Mouse (Mus musculus) MEL (cell line): ENCODE measurements around the gene Rcc1l. TPM values are rescaled to one million over a fixed set of nuclear protein-coding genes. Genes with fewer than 3 reads are reported as not detected.

ENCODE experiments used
- DNase-seq: peaks from one replicate; pipeline ENCODE4 v3.0.0; 2011; ENCODE audit warnings: low read depth, low spot score
- H3K27ac ChIP-seq: 2 replicates; pipeline ENCODE4 v1.5.1; 2012; ENCODE audit warnings: low read depth, mild to moderate bottlenecking, control low read depth, low read length, moderate library complexity; ENCODE audit not compliant: control insufficient read depth
- H3K27me3 ChIP-seq, 2 experiments: fragments of 150-350 bp in 1 of 2; sonication (generic) in 1 of 2; 2 replicates each; pipeline ENCODE4 v1.6.1; 2012; ENCODE audit warnings: low read length in 2 of 2, mild to moderate bottlenecking in 2 of 2, improper control_type of control experiment in 1 of 2, moderate library complexity in 1 of 2; ENCODE audit not compliant: insufficient read depth in 2 of 2, control insufficient read depth in 1 of 2
- H3K36me3 ChIP-seq, 2 experiments: 2 replicates each; pipeline ENCODE4 v1.6.1; 2012 to 2014; ENCODE audit warnings: low read length in 2 of 2, improper control_type of control experiment in 1 of 2, inconsistent platforms in 1 of 2, mild to moderate bottlenecking in 1 of 2; ENCODE audit not compliant: insufficient read depth in 2 of 2, control insufficient read depth in 1 of 2
- H3K4me1 ChIP-seq, 2 experiments: fragments of 150-350 bp in 1 of 2; sonication (generic) in 1 of 2; 2 replicates each; pipeline ENCODE4 v1.6.1; 2012; ENCODE audit warnings: low read length in 2 of 2, improper control_type of control experiment in 1 of 2, mild to moderate bottlenecking in 1 of 2; ENCODE audit not compliant: insufficient read depth in 2 of 2, control insufficient read depth in 1 of 2
- H3K4me3 ChIP-seq, 2 experiments: fragments of 150-350 bp in 1 of 2; sonication (generic) in 1 of 2; 2 replicates each; pipeline ENCODE4 v1.5.1; 2012; ENCODE audit warnings: low read depth in 2 of 2, low read length in 2 of 2, mild to moderate bottlenecking in 2 of 2, moderate library complexity in 2 of 2, control low read depth in 1 of 2, improper control_type of control experiment in 1 of 2; ENCODE audit not compliant: control insufficient read depth in 1 of 2, insufficient read depth in 1 of 2
- H3K79me2 ChIP-seq: 2 replicates; pipeline ENCODE4 v1.6.1; 2012; ENCODE audit warnings: mild to moderate bottlenecking, low read length, moderate library complexity; ENCODE audit not compliant: control insufficient read depth, poor library complexity, insufficient read depth
- H3K9ac ChIP-seq: 2 replicates; pipeline ENCODE4 v1.6.1; 2012; ENCODE audit warnings: low read depth, mild to moderate bottlenecking, control low read depth, low read length, moderate library complexity; ENCODE audit not compliant: control insufficient read depth, poor library complexity, severe bottlenecking
- H3K9me3 ChIP-seq: fragments of 150-350 bp; sonication (generic); replicated peaks from 2 replicates; pipeline ENCODE4 v1.6.1; 2012; ENCODE audit warnings: mild to moderate bottlenecking, low read length, improper control_type of control experiment, moderate library complexity; ENCODE audit not compliant: insufficient read depth
- BHLHE40 ChIP-seq: IDR thresholded peaks from 2 replicates; pipeline ENCODE4 v1.6.1; 2012; ENCODE audit warnings: low read depth, mild to moderate bottlenecking, inconsistent platforms, low read length, improper control_type of control experiment, borderline replicate concordance
- CHD1 ChIP-seq: IDR thresholded peaks from 2 replicates; pipeline ENCODE4 v1.6.1; 2012; ENCODE audit warnings: low read depth, mild to moderate bottlenecking, inconsistent platforms, low read length, improper control_type of control experiment
- CHD2 ChIP-seq: IDR thresholded peaks from 2 replicates; pipeline ENCODE4 v1.6.1; 2011; ENCODE audit warnings: low read length, improper control_type of control experiment
- E2F4 ChIP-seq: IDR thresholded peaks from 2 replicates; pipeline ENCODE4 v1.6.1; 2011; ENCODE audit warnings: low read depth, low read length, improper control_type of control experiment, borderline replicate concordance
- ELF1 ChIP-seq: IDR thresholded peaks from 2 replicates; pipeline ENCODE4 v1.6.1; 2014; ENCODE audit warnings: low read depth, mild to moderate bottlenecking, inconsistent platforms, low read length, improper control_type of control experiment, moderate library complexity
- EP300 ChIP-seq, 2 experiments: IDR thresholded peaks; 2 replicates each; pipeline ENCODE4 v1.6.1; 2011; ENCODE audit warnings: improper control_type of control experiment in 2 of 2, low read length in 2 of 2, low read depth in 1 of 2, mild to moderate bottlenecking in 1 of 2
- GABPA ChIP-seq: IDR thresholded peaks from 2 replicates; pipeline ENCODE4 v1.6.1; 2012; ENCODE audit warnings: low read depth, mild to moderate bottlenecking, inconsistent platforms, low read length, improper control_type of control experiment, moderate library complexity
- HCFC1 ChIP-seq: IDR thresholded peaks from 2 replicates; pipeline ENCODE4 v1.6.1; 2012; ENCODE audit warnings: low read depth, mild to moderate bottlenecking, inconsistent platforms, low read length, improper control_type of control experiment, moderate library complexity
- JUND ChIP-seq: IDR thresholded peaks from 2 replicates; pipeline ENCODE4 v1.6.1; 2011; ENCODE audit warnings: low read depth, mild to moderate bottlenecking, improper control_type of control experiment, low read length
- KAT2A ChIP-seq: conservative IDR thresholded peaks from 2 replicates; pipeline ENCODE4 v1.6.1; 2012; ENCODE audit warnings: low read depth, low read length, improper control_type of control experiment, inconsistent platforms
- MAFK ChIP-seq: IDR thresholded peaks from 2 replicates; pipeline ENCODE4 v1.6.1; 2011; ENCODE audit warnings: low read depth, mild to moderate bottlenecking, low read length, improper control_type of control experiment, borderline replicate concordance
- MAX ChIP-seq: IDR thresholded peaks from 2 replicates; pipeline ENCODE4 v1.6.1; 2011; ENCODE audit warnings: low read length, improper control_type of control experiment
- MAZ ChIP-seq: IDR thresholded peaks from 2 replicates; pipeline ENCODE4 v1.6.1; 2012; ENCODE audit warnings: low read depth, mild to moderate bottlenecking, inconsistent platforms, low read length, improper control_type of control experiment
- MEF2A ChIP-seq: IDR thresholded peaks from 2 replicates; pipeline ENCODE4 v1.6.1; 2014; ENCODE audit warnings: low read depth, mild to moderate bottlenecking, inconsistent platforms, low read length, improper control_type of control experiment; ENCODE audit not compliant: poor library complexity, insufficient replicate concordance, severe bottlenecking; ENCODE audit errors: extremely low read depth
- MXI1 ChIP-seq: IDR thresholded peaks from 2 replicates; pipeline ENCODE4 v1.6.1; 2011; ENCODE audit warnings: mild to moderate bottlenecking, low read depth, low read length, improper control_type of control experiment
- MYB ChIP-seq: IDR thresholded peaks from 2 replicates; pipeline ENCODE4 v1.6.1; 2011; ENCODE audit warnings: mild to moderate bottlenecking, low read depth, low read length, improper control_type of control experiment
- NRF1 ChIP-seq: IDR thresholded peaks from 2 replicates; pipeline ENCODE4 v1.6.1; 2014; ENCODE audit warnings: low read depth, mild to moderate bottlenecking, inconsistent platforms, low read length, improper control_type of control experiment, moderate library complexity; ENCODE audit not compliant: poor library complexity, insufficient read depth, severe bottlenecking
- POLR2AphosphoS2 ChIP-seq: IDR thresholded peaks from 2 replicates; pipeline ENCODE4 v1.6.1; 2011; ENCODE audit warnings: low read length, improper control_type of control experiment
- POLR2AphosphoS5 ChIP-seq: IDR thresholded peaks from 2 replicates; pipeline ENCODE4 v1.6.1; 2012; ENCODE audit warnings: low read depth, borderline replicate concordance, mild to moderate bottlenecking, inconsistent platforms, low read length, moderate library complexity, mixed read lengths
- SMC3 ChIP-seq: IDR thresholded peaks from 2 replicates; pipeline ENCODE4 v1.6.1; 2011; ENCODE audit warnings: low read depth, low read length, improper control_type of control experiment
- TBP ChIP-seq: IDR thresholded peaks from 2 replicates; pipeline ENCODE4 v1.8.0; 2011; ENCODE audit warnings: low read depth, low read length, improper control_type of control experiment
- UBTF ChIP-seq: IDR thresholded peaks from 2 replicates; pipeline ENCODE4 v1.6.1; 2012; ENCODE audit warnings: low read depth, mild to moderate bottlenecking, inconsistent platforms, low read length, improper control_type of control experiment, moderate library complexity, borderline replicate concordance; ENCODE audit not compliant: insufficient read depth
- USF1 ChIP-seq: IDR thresholded peaks from 2 replicates; pipeline ENCODE4 v1.6.1; 2014; ENCODE audit warnings: low read depth, mild to moderate bottlenecking, inconsistent platforms, low read length, improper control_type of control experiment, moderate library complexity
- polyA plus RNA-seq, 2 experiments: library from polyadenylated mRNA; stranded (reverse) in 1 of 2; unstranded in 1 of 2; fragments of >175 nt in 1 of 2; fragments of >200 nt in 1 of 2; gene quantifications; 2 replicates each; pipeline versions ENCODE4 v1.2.1 to v1.2.4; 2012; ENCODE audit warnings: low replicate concordance in 2 of 2, low read depth in 1 of 2; ENCODE audit not compliant: insufficient read length in 2 of 2, insufficient read depth in 1 of 2, missing spikeins in 1 of 2
- total RNA-seq: library from RNA; depleted of rRNA; stranded (reverse); fragments of 300-350 nt; gene quantifications from 2 replicates; pipeline ENCODE4 v1.2.3, GENCODE M21; 2012

The Rcc1l gene
- total and polyA plus RNA-seq, 3 experiments = 51.7 to 59.1 TPM; not detected in 1

DNA sequence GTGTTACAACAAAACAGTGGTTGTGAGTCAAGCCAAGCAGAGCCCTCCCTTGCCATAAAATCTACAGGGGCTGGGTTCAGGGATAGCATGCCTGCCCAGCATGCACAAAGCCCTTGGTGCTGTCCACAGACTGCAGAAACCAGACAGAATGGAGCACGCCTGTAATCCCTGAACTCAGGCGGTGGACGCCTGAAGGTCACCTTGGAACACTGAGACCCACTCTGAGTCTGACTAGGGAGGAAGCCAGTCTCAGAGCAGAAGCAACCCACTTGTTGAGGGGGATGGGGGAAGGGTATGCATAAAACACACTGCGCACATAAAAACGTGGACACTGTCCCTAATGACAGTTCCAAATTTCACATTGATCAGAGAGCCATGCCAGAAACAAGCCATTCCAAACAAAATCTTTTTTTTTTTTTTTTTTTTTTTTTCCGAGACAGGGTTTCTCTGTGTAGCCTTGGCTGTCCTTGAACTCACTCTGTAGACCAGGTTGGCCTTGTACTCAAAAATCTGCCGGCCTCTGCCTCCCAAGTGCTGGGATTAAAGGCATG is 20.6 kb downstream of the Rcc1l start:
- H3K27me3 ChIP-seq = no peaks in the 10 kb centered on the region
- no peak overlapping the region for H3K9ac ChIP-seq
- no peak for TF ChIP-seq EP300 (IDR thresholded peaks at IDR 0.05; ENCODE audit: low read depth in 1 of 2, low read length in 2 of 2)
- no peak for TF ChIP-seq CHD1
- TF ChIP-seq JUND = no peak
- TF ChIP-seq BHLHE40 = no peak
- no peak for TF ChIP-seq UBTF
- no peak for TF ChIP-seq USF1
- H3K79me2 ChIP-seq = no peaks in the 10 kb centered on the region
- DNase-seq = no peak
- H3K9me3 ChIP-seq = no peaks in the 10 kb centered on the region
- peaks cover 0 to 10% of the 10 kb centered on the region in 2 experiments; a peak in 2 of 4 replicates for H3K36me3 ChIP-seq
- H3K27ac ChIP-seq = no peak overlapping the region
- H3K4me3 ChIP-seq = no peak overlapping the region
- H3K4me1 ChIP-seq = no peaks in the 10 kb centered on the region

- Histone ChIP-seq H3K27ac (no peak overlapping the region), H3K9ac (no peak overlapping the region), H3K9me3 (no peaks in the 10 kb centered on the region), H3K27me3 (no peaks in the 10 kb centered on the region), H3K79me2 (no peaks in the 10 kb centered on the region), H3K4me1 (no peaks in the 10 kb centered on the region), H3K36me3 (peaks cover 0 to 11% of the 10 kb centered on the region in 2 experiments; a peak in 2 of 4 replicates), H3K4me3 (no peak overlapping the region)
- TF ChIP-seq JUND = no peak
- no peak for TF ChIP-seq GABPA
- no peak for TF ChIP-seq TBP
- TF ChIP-seq MAFK = no peak
- no peak for TF ChIP-seq MXI1
- DNase-seq = no peak
Observed at GRCm38 (mm10) chr5:134151895-134152294, 24.7 kb downstream of the Rcc1l start.

DNA sequence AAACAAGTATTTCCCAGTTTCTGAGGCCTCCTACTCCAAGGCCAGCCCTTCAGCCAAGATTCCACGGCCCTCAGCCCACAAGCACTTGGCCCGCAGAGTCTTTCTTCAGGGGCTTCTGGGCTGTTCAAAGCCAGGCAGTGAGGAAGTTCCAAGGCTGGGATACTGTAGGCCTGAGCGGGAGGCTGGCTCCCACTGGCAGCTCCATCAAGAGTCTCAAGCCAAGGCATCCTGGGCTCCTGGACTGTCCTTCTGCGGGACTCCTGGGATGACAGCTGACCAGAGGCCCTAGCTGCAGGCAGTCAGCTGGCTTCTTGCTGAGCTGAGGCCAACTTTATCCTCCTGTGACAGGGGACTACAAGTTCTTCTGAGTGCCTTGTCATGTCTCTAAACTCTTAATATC is 28.4 kb downstream of the Rcc1l start:
- TF ChIP-seq SMC3 = no peak
- no peak for TF ChIP-seq HCFC1
- TF ChIP-seq CHD2 = no peak
- no peak for TF ChIP-seq KAT2A
- TF ChIP-seq TBP = no peak
- no peak for TF ChIP-seq GABPA
- TF ChIP-seq MYB = no peak
- TF ChIP-seq POLR2AphosphoS2 = no peak
- no peak for TF ChIP-seq MEF2A
- no peak for TF ChIP-seq UBTF
- TF ChIP-seq MAZ = no peak
- no peak for TF ChIP-seq NRF1
- TF ChIP-seq JUND = no peak
- no peak for TF ChIP-seq E2F4
- TF ChIP-seq MAX = no peak
- no peak for TF ChIP-seq EP300 (IDR thresholded peaks at IDR 0.05; ENCODE audit: low read depth in 1 of 2, low read length in 2 of 2)
- TF ChIP-seq USF1 = no peak
- TF ChIP-seq ELF1 = no peak
- TF ChIP-seq POLR2AphosphoS5 = no peak
- Histone ChIP-seq H3K27ac (no peak overlapping the region), H3K4me1 (no peaks in the 10 kb centered on the region), H3K27me3 (no peaks in the 10 kb centered on the region), H3K9me3 (no peaks in the 10 kb centered on the region), H3K79me2 (no peaks in the 10 kb centered on the region), H3K4me3 (no peak overlapping the region), H3K9ac (no peak overlapping the region), H3K36me3 (peaks cover 0 to 3% of the 10 kb centered on the region in 2 experiments; a peak in 1 of 4 replicates)
- no peak for DNase-seq
